Mouse (Mus musculus): ENCODE measurements around the gene Trpm2. TPM values are rescaled to one million over a fixed set of nuclear protein-coding genes. Genes with fewer than 3 reads are reported as not detected.

Trpm2 gene
- total and polyA plus RNA-seq, 3 experiments = 0.16 to 0.34 TPM; not detected in 1

DNA sequence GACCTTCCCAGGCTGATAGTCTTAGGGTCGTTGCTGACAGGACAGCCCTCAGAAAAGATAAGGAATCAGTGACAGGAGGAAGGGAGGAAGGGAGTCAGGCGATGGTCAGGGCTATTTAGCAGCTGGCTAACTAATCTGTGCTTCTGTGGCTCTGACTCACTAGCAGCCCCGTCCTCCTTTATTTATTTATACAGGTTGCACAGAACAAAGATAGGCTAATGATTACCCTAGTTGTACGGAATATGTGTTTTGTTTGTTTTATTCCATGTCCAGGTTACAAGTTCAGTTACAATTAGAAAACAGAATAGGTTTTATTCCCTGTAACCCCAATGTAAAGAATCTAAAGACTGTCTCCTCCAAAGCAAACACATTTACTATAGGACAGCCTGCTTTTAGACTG is 5.3 kb upstream of the Trpm2 start:
- no peak overlapping the region for H3K4me3 ChIP-seq (replicated peaks in 1 of 3; ENCODE audit: low read depth in 2 of 3, low read length in 2 of 3, poor library complexity in 1 of 3)
- H3K4me2 ChIP-seq (ENCODE audit: insufficient read depth, low read depth, poor library complexity, severe bottlenecking) = no peak overlapping the region
- no peaks in the 10 kb centered on the region for H3K79me2 ChIP-seq (replicated peaks; ENCODE audit: control insufficient read depth, extremely low read depth, insufficient read depth, poor library complexity, severe bottlenecking)
- no peaks in the 10 kb centered on the region for H3K36me3 ChIP-seq (replicated peaks in 1 of 2; ENCODE audit: control insufficient read depth in 1 of 2, insufficient read depth in 1 of 2, low read length in 1 of 2)
- H3K27ac ChIP-seq (ENCODE audit: insufficient read depth, low read depth) = no peak overlapping the region
- no peak for DNase-seq (ENCODE audit: extremely low read depth)
- H3K9ac ChIP-seq (ENCODE audit: insufficient read depth, low read depth) = no peak overlapping the region
- no peak for TF ChIP-seq EP300 (IDR thresholded peaks at IDR 0.05; ENCODE audit: low read length)
- in situ Hi-C loops (cut with MboI; ENCODE audit: low pct_ligation_motif_present, low pct_unique_long_range_greater_than_20kb, low sequenced_read_pairs) = no loop called here
- peaks cover 41% of the 10 kb centered on the region for H3K27me3 ChIP-seq (replicated peaks)
- dilution Hi-C loops (cut with MboI; ENCODE audit: extremely low pct_ligation_motif_present, extremely low pct_unique_long_range_greater_than_20kb, low sequenced_read_pairs) = no loop called here
- H3K4me1 ChIP-seq (ENCODE audit: control insufficient read depth in 1 of 2, insufficient read depth in 2 of 2) = peaks cover 4 to 13% of the 10 kb centered on the region in 2 experiments
- peaks cover 7% of the 10 kb centered on the region for H3K9me3 ChIP-seq (replicated peaks; ENCODE audit: low read length)

DNA sequence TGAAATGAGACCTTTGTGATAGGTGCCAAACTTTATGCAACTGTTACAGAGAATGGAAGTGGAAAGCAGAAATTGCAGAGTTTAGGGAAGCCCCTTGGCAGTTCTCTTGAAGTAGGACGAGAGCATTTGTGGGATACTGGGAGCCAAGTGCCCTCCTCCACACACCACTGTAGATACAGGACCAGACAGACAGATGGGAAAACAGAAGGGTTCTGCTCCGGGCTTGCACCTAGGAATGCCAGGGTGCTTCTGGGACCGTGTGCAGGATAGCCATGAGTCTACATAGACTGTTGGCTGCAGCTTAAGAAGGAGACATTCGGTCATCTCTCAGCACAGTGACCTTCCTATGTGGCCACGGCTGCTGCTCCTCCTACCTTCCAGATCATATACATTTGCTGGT is 4.4 kb upstream of the Trpm2 start:
- dilution Hi-C loops (cut with MboI; ENCODE audit: extremely low pct_ligation_motif_present, extremely low pct_unique_long_range_greater_than_20kb, low sequenced_read_pairs) = no loop called here
- no peak for DNase-seq (ENCODE audit: extremely low read depth)
- H3K79me2 ChIP-seq (replicated peaks; ENCODE audit: control insufficient read depth, extremely low read depth, insufficient read depth, poor library complexity, severe bottlenecking) = no peaks in the 10 kb centered on the region
- H3K4me3 ChIP-seq (replicated peaks in 1 of 3; ENCODE audit: low read depth in 2 of 3, low read length in 2 of 3, poor library complexity in 1 of 3) = no peak overlapping the region
- no peak overlapping the region for H3K4me2 ChIP-seq (ENCODE audit: insufficient read depth, low read depth, poor library complexity, severe bottlenecking)
- H3K27ac ChIP-seq (ENCODE audit: insufficient read depth, low read depth) = no peak overlapping the region
- no peak overlapping the region for H3K9ac ChIP-seq (ENCODE audit: insufficient read depth, low read depth)
- no peaks in the 10 kb centered on the region for H3K36me3 ChIP-seq (replicated peaks in 1 of 2; ENCODE audit: control insufficient read depth in 1 of 2, insufficient read depth in 1 of 2, low read length in 1 of 2)
- no peak for TF ChIP-seq USF1 (IDR thresholded peaks at IDR 0.05; ENCODE audit: low read depth, low read length)
- TF ChIP-seq CTCF (conservative IDR thresholded peaks at IDR 0.05 in 1 of 2, IDR thresholded peaks at IDR 0.05 in 1 of 2; ENCODE audit: low read depth in 2 of 2, low read length in 2 of 2) = no peak
- no peak for TF ChIP-seq PAX5 (IDR thresholded peaks at IDR 0.05; ENCODE audit: low read length)
- no peak for TF ChIP-seq JUND (conservative IDR thresholded peaks at IDR 0.05; ENCODE audit: low read depth, low read length)
- TF ChIP-seq RAD21 (IDR thresholded peaks at IDR 0.05; ENCODE audit: low read depth, low read length) = no peak
- TF ChIP-seq USF2 (conservative IDR thresholded peaks at IDR 0.05; ENCODE audit: low read depth, low read length) = no peak
- no peak for TF ChIP-seq EP300 (IDR thresholded peaks at IDR 0.05; ENCODE audit: low read length)
- no peak for TF ChIP-seq MYC (IDR thresholded peaks at IDR 0.05; ENCODE audit: low read depth, low read length)
- no peak for TF ChIP-seq TCF12 (IDR thresholded peaks at IDR 0.05; ENCODE audit: low read depth, low read length)
- TF ChIP-seq NELFE (IDR thresholded peaks at IDR 0.05; ENCODE audit: low read depth, low read length) = no peak
- no peak for TF ChIP-seq RCOR1 (conservative IDR thresholded peaks at IDR 0.05; ENCODE audit: low read depth, low read length)
- TF ChIP-seq POLR2A (IDR thresholded peaks at IDR 0.05; ENCODE audit: low read depth, low read length) = no peak
- no peak for TF ChIP-seq ZNF384 (IDR thresholded peaks at IDR 0.05; ENCODE audit: low read depth, low read length)
- H3K27me3 ChIP-seq (replicated peaks) = peaks cover 48% of the 10 kb centered on the region
- H3K4me1 ChIP-seq (ENCODE audit: control insufficient read depth in 1 of 2, insufficient read depth in 2 of 2) = peaks cover 12 to 21% of the 10 kb centered on the region in 2 experiments
- in situ Hi-C loops (cut with MboI; ENCODE audit: low pct_ligation_motif_present, low pct_unique_long_range_greater_than_20kb, low sequenced_read_pairs) = no loop called here
- peaks cover 7% of the 10 kb centered on the region for H3K9me3 ChIP-seq (replicated peaks; ENCODE audit: low read length)

- Histone ChIP-seq H3K36me3 (replicated peaks in 1 of 2; ENCODE audit: control insufficient read depth in 1 of 2, insufficient read depth in 1 of 2, low read length in 1 of 2) (no peaks in the 10 kb centered on the region), H3K4me2 (ENCODE audit: insufficient read depth, low read depth, poor library complexity, severe bottlenecking) (no peak overlapping the region), H3K27me3 (replicated peaks) (peaks cover 51% of the 10 kb centered on the region), H3K27ac (ENCODE audit: insufficient read depth, low read depth) (no peak overlapping the region), H3K4me3 (replicated peaks in 1 of 3; ENCODE audit: low read depth in 2 of 3, low read length in 2 of 3, poor library complexity in 1 of 3) (no peak overlapping the region), H3K9ac (ENCODE audit: insufficient read depth, low read depth) (no peak overlapping the region), H3K4me1 (ENCODE audit: control insufficient read depth in 1 of 2, insufficient read depth in 2 of 2) (peaks cover 16 to 22% of the 10 kb centered on the region in 2 experiments), H3K79me2 (replicated peaks; ENCODE audit: control insufficient read depth, extremely low read depth, insufficient read depth, poor library complexity, severe bottlenecking) (no peaks in the 10 kb centered on the region), H3K9me3 (replicated peaks; ENCODE audit: low read length) (peaks cover 7% of the 10 kb centered on the region)
- in situ Hi-C loops (cut with MboI; ENCODE audit: low pct_ligation_motif_present, low pct_unique_long_range_greater_than_20kb, low sequenced_read_pairs) (no loop called here), dilution Hi-C loops (cut with MboI; ENCODE audit: extremely low pct_ligation_motif_present, extremely low pct_unique_long_range_greater_than_20kb, low sequenced_read_pairs) (no loop called here)
- no peak for DNase-seq (ENCODE audit: extremely low read depth)
- no peak for TF ChIP-seq ZC3H11A (IDR thresholded peaks at IDR 0.05; ENCODE audit: low read depth, low read length)
- no peak for TF ChIP-seq E2F4 (IDR thresholded peaks at IDR 0.05; ENCODE audit: insufficient replicate concordance, low read depth, low read length)
- no peak for TF ChIP-seq JUND (conservative IDR thresholded peaks at IDR 0.05; ENCODE audit: low read depth, low read length)
- TF ChIP-seq SMC3 (IDR thresholded peaks at IDR 0.05; ENCODE audit: low read depth, low read length) = no peak
- TF ChIP-seq KAT2A (IDR thresholded peaks at IDR 0.05; ENCODE audit: insufficient replicate concordance, low read length) = no peak
- no peak for TF ChIP-seq MEF2A (IDR thresholded peaks at IDR 0.05; ENCODE audit: borderline replicate concordance, low read depth, low read length)
- no peak for TF ChIP-seq MAFK (IDR thresholded peaks at IDR 0.05; ENCODE audit: insufficient replicate concordance, low read length)
- TF ChIP-seq IRF4 (IDR thresholded peaks at IDR 0.05; ENCODE audit: low read depth, low read length) = no peak
- no peak for TF ChIP-seq MAX (IDR thresholded peaks at IDR 0.05; ENCODE audit: low read length)
- TF ChIP-seq NELFE (IDR thresholded peaks at IDR 0.05; ENCODE audit: low read depth, low read length) = no peak
- no peak for TF ChIP-seq SIN3A (IDR thresholded peaks at IDR 0.05; ENCODE audit: low read length)
- TF ChIP-seq GABPA (IDR thresholded peaks at IDR 0.05; ENCODE audit: insufficient replicate concordance, low read depth, low read length) = no peak
- no peak for TF ChIP-seq NRF1 (IDR thresholded peaks at IDR 0.05; ENCODE audit: low read depth, low read length)
- no peak for TF ChIP-seq CHD1 (IDR thresholded peaks at IDR 0.05; ENCODE audit: low read depth, low read length)
- TF ChIP-seq UBTF (IDR thresholded peaks at IDR 0.05; ENCODE audit: low read depth, low read length) = no peak
- no peak for TF ChIP-seq MAZ (IDR thresholded peaks at IDR 0.05; ENCODE audit: low read depth, low read length)
- TF ChIP-seq ETS1 (conservative IDR thresholded peaks at IDR 0.05; ENCODE audit: low read depth, low read length) = no peak
These were observed 4.0 kb upstream of the Trpm2 start for GRCm38 (mm10) chr10:77974323-77974722.

Data from CH12.LX (cell line).